Mouse (Mus musculus) embryo, embryonic 9.5 days (tissue): ENCODE measurements at regions not wholly inside any gene's neighbourhood (a gene's known extent, or its start where the extent isn't known, plus 50 kb on each side); places are given as distances from the start of the nearest gene placed in this dataset.

Experiments used
- DNase-seq: peaks from one replicate; pipeline ENCODE4 v3.0.0-alpha.2; 2017; ENCODE audit errors: extremely low spot score

GRCm38 (mm10) chr14:120146908-120147770 lies 104.9 kb upstream of the Oxgr1 start:
- DNase-seq = no peak

- DNase-seq = no peak
Observed at GRCm38 (mm10) chr14:120148803-120149202, 106.6 kb upstream of the Oxgr1 start.

- no peak for DNase-seq
Observed at GRCm38 (mm10) chr14:120149341-120149741, 107.1 kb upstream of the Oxgr1 start.

GRCm38 (mm10) chr14:120150589-120150988 lies 108.4 kb upstream of the Oxgr1 start:
- DNase-seq = no peak

- no peak for DNase-seq
Observed at GRCm38 (mm10) chr14:120154413-120154812, 112.2 kb upstream of the Oxgr1 start.

- DNase-seq = no peak
Observed at GRCm38 (mm10) chr14:120164184-120164583, 111.3 kb upstream of the Mbnl2 start.

GRCm38 (mm10) chr14:120165496-120166045 lies 109.9 kb upstream of the Mbnl2 start:
- no peak for DNase-seq

- no peak for DNase-seq
Observed at GRCm38 (mm10) chr14:120170733-120171132, 104.7 kb upstream of the Mbnl2 start.

GRCm38 (mm10) chr14:120172058-120172457 lies 103.4 kb upstream of the Mbnl2 start:
- DNase-seq = no peak

- DNase-seq = no peak
Observed at GRCm38 (mm10) chr14:120172844-120173243, 102.6 kb upstream of the Mbnl2 start.

GRCm38 (mm10) chr14:120174615-120175014 lies 100.9 kb upstream of the Mbnl2 start:
- no peak for DNase-seq

- DNase-seq = no peak
Observed at GRCm38 (mm10) chr14:120195218-120195617, 80.3 kb upstream of the Mbnl2 start.

- no peak for DNase-seq
Observed at GRCm38 (mm10) chr14:120211741-120212140, 63.7 kb upstream of the Mbnl2 start.

GRCm38 (mm10) chr14:120212626-120213025 lies 62.8 kb upstream of the Mbnl2 start:
- no peak for DNase-seq

- no peak for DNase-seq
Observed at GRCm38 (mm10) chr14:120219224-120219623, 56.2 kb upstream of the Mbnl2 start.

- no peak for DNase-seq
Observed at GRCm38 (mm10) chr14:120223528-120224201, 51.8 kb upstream of the Mbnl2 start.

GRCm38 (mm10) chr14:120224202-120224846 lies 51.1 kb upstream of the Mbnl2 start:
- DNase-seq = no peak

GRCm38 (mm10) chr14:120225657-120226056 lies 49.8 kb upstream of the Mbnl2 start:
- DNase-seq = no peak
